Mouse (Mus musculus): ENCODE measurements around the gene R3hcc1l.

The R3hcc1l gene

GRCm38 (mm10) chr19:42599891-42600290 lies 81.3 kb downstream of the R3hcc1l start:
- no peak for DNase-seq (ENCODE audit: low spot score in 2 of 2)

GRCm38 (mm10) chr19:42600591-42600990 lies 82.0 kb downstream of the R3hcc1l start:
- no peak for DNase-seq (ENCODE audit: low spot score in 2 of 2)

- no peak for DNase-seq (ENCODE audit: low spot score in 2 of 2)
Observed at GRCm38 (mm10) chr19:42601445-42601844, 82.9 kb downstream of the R3hcc1l start.

GRCm38 (mm10) chr19:42602041-42602440 lies 83.5 kb downstream of the R3hcc1l start:
- DNase-seq (ENCODE audit: low spot score in 2 of 2), result no peak

GRCm38 (mm10) chr19:42602576-42602975 lies 84.0 kb downstream of the R3hcc1l start:
- DNase-seq (ENCODE audit: low spot score in 2 of 2), result no peak

- no peak for DNase-seq (ENCODE audit: low spot score in 2 of 2)
Observed at GRCm38 (mm10) chr19:42608082-42608481, 89.5 kb downstream of the R3hcc1l start.

- no peak for DNase-seq (ENCODE audit: low spot score in 2 of 2)
Observed at GRCm38 (mm10) chr19:42609716-42610115, 91.2 kb downstream of the R3hcc1l start.

- DNase-seq (ENCODE audit: low spot score in 2 of 2), result no peak
Observed at GRCm38 (mm10) chr19:42611746-42612145, 93.2 kb downstream of the R3hcc1l start.

GRCm38 (mm10) chr19:42612654-42613053 lies 94.1 kb downstream of the R3hcc1l start, which contains the start of gene Loxl4:
Loxl4 (minus strand) TSS chr19:42612813.
- peak; percentile 46 to 66 for DNase-seq (ENCODE audit: low spot score in 2 of 2)

- DNase-seq (ENCODE audit: low spot score in 2 of 2), result no peak
Observed at GRCm38 (mm10) chr19:42613116-42613515, 94.6 kb downstream of the R3hcc1l start.

- DNase-seq (ENCODE audit: low spot score in 2 of 2), result no peak
Observed at GRCm38 (mm10) chr19:42613647-42614225, 95.2 kb downstream of the R3hcc1l start.

- DNase-seq (ENCODE audit: low spot score in 2 of 2), result no peak
Observed at GRCm38 (mm10) chr19:42628068-42628467, 109.5 kb downstream of the R3hcc1l start.

GRCm38 (mm10) chr19:42631541-42631961 lies 113.0 kb downstream of the R3hcc1l start:
- DNase-seq (ENCODE audit: low spot score in 2 of 2), result peak in 1 of 2 experiments; percentile 36

GRCm38 (mm10) chr19:42632301-42632700 lies 113.7 kb downstream of the R3hcc1l start:
- no peak for DNase-seq (ENCODE audit: low spot score in 2 of 2)

GRCm38 (mm10) chr19:42633650-42634049 lies 115.1 kb downstream of the R3hcc1l start:
- no peak for DNase-seq (ENCODE audit: low spot score in 2 of 2)

- DNase-seq (ENCODE audit: low spot score in 2 of 2), result no peak
Observed at GRCm38 (mm10) chr19:42636631-42637030, 118.1 kb downstream of the R3hcc1l start.

- DNase-seq (ENCODE audit: low spot score in 2 of 2), result no peak
Observed at GRCm38 (mm10) chr19:42638604-42639481, 120.3 kb downstream of the R3hcc1l start.

GRCm38 (mm10) chr19:42639544-42639943 lies 121.0 kb downstream of the R3hcc1l start:
- no peak for DNase-seq (ENCODE audit: low spot score in 2 of 2)

GRCm38 (mm10) chr19:42640211-42640610 lies 121.7 kb downstream of the R3hcc1l start:
- DNase-seq (ENCODE audit: low spot score in 2 of 2), result no peak
